Mouse (Mus musculus) T-helper 17 cell (primary cell): Measurements from ENCODE around the gene Trim47.

ENCODE experiments used
- in situ Hi-C, 2 experiments: fragments of 300-600 bp; cut with MboI, MseI; formaldehyde crosslinking; loops; 1 replicate in 1 of 2; 2 replicates in 1 of 2; pipeline ENCODE4 v1.15.1; 2025; ENCODE audit warnings: high pct_unique_total_duplicates in 2 of 2

The Trim47 gene

DNA sequence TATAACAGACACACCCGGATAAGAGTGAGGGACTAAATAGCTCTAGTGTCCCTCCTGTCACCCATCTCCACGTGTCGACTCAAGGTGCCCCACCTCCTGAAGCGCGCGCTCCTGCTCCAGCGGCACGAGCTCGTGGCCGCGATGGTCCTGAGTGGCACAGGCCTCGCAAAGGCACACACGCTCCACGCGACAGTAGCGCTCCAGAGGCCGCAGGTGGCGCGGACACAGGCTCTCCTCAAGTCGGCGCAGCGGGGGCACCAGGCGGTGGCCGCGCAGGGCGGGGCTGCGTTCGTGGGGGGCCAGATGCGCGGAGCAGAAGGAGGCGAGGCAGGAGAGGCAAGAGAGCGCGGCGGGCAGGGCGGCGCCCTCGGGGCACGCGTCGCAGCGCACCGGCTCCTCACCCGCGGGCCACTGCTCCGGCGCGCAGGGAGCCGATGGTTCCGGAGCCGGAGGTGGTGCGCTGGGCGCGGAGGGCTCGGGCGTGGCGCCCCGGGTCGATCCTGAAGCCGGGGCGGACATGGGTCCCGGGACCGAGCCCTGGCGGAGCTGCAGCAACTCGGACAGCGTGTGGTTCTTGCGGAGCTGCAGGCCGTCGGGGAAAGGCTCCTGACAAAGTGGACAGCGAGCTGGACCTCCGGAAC lies 17.4 kb downstream of the Trim47 start:
- in situ Hi-C loops, result no loop called here

DNA sequence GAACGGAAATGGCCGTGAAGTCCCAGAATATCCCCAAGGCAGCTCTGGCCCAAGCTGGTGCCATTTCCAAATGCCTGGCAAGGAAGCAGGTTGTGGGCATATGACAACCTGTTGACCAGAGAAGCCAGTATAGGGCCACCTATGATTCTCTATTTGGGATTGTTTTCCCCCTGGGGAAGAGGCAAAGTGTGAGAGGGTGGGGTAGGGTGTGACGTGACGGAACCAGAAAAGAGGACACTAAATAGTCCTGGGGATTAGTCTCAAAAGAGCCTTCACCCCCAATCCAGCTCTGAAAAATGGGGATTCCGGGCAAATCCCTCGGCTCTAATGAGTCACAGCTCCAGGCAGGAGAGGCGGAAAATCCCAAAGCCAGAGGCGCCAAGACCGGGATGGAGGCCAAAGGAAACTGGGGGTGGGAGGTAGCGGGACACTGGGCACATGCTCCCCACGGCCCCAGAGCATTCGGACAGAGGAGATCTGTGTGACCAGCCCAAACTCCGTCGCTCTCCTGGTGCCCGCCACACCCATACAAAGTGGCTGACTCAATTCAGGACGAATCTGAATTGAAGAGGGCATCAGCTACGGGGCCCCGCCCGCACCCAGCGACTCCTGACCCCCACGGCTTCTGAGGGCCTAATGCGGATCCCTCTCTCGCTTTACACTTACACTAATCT lies 18.4 kb downstream of the Trim47 start:
- in situ Hi-C loops, result no loop called here

DNA sequence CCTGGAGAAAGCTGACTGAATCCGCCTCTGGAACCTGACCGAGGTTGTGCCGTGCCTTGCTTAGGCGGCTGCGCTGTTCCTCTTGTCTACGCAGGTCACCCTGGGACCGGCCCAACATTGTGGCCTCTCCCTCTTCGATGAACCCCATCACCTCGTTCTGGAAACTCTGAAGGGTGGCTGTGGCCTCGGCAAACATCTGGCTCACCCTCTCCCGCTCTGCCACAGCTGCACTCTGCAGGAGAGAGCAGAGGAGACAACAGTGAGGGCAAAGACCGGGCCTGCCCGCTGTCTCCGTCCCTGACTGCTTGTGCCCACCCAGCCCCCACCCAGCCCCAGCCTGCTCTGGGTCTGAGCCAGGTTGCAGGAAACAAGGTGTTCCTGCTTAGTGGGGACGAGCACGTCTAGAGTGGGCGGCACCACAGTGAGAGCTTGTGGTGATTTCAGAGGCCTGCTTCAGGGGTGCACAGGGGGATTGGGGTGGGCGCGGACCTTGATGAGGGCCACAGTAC lies 19.2 kb downstream of the Trim47 start:
- in situ Hi-C loops, result no loop called here

DNA sequence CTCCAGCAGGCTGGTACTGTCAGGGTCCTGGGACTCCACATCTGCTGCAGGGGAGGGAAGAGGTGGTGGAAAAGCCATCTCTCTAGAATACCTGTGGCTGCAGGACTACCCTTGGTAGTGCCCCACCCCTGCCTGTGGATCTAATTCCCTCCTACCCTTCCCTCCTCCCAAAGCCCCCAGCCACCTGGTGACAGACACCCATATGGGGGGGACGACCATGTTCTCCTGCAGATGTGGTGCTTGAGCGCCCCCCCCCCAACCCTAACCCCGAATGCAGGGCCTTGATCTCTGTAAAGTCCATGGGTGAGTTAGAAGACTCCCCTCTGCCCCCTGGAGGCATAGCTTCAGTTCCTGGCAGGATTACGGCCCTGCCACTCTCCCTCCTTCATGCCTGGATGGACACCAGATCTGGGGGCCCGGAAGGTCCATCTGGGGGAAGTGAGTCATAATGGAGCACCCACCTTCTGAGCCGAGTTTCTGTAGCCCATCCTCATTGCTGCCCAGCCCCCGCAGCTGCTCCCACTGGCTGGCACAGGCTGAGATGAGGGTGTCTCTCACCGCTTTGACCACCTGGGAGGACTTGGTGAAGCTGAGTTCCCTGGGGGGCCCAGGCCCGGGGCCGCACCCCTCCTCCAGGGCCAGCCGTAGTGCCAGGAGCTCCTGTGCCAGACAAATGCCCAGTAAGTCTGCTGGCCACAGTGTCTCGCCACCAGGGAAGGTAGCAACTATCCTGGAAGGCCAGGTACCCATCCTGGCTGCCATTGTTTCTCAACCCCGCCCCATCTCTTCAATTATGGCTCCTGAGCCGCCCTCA lies 19.8 kb downstream of the Trim47 start:
- in situ Hi-C loops, result no loop called here

DNA sequence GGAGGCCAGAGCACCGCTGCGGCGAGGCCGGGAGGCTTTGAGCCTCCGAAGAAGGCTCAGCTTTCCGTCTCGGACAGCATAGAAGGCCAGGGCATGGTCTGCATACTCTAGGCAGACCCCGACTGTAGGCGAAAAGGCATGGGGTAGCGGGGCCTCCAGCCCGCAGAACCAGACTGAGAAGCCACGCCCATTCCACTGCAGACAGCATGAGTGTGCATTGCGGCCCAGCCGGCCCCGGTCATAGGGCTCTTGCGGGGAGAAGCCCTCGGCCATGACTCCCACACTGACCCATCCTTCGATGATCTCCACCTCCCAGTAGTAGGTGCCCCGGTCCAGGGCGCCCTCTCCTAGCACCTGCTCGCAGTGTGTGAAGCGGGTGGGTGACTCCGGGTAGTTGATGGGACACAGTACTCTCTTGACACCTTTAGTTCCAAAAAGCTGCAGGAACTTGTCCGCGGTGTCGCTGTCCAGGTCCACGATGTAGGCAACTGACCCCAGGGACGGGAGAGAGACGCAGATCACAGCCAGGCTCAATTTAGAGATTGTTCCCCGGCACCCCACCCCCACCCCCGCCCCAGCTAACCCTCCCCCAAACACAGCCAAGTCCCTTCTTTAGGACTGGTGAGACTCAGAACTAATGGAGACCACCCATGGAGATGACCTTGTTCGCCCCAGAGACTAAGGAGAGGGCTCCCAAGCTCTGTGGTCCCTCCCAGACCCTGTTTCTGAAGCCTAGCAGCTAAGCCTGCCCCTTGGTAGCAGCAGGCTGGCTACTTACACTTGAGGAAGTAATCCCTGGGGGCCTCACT lies 20.7 kb downstream of the Trim47 start:
- in situ Hi-C loops, result no loop called here

DNA sequence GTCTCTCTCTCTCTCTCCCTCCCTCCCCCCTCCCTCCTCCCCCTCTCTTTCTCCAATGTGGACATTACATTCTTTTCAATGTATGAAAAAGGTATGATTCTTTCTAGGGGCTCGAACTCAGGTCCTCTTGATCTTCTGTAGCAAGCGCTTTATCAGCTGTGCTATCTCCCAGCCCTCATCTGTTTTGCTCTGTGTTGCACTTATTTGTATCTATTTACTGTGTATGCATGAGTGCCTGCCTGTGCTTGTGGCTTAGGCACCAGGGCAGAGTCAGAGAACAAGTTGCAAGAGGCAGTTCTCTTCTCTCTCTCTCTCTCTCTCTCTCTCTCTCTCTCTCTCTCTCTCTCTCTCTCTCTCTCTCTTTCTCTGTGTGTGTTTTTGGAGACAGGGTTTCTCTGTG lies 21.9 kb downstream of the Trim47 start:
- in situ Hi-C loops, result no loop called here

DNA sequence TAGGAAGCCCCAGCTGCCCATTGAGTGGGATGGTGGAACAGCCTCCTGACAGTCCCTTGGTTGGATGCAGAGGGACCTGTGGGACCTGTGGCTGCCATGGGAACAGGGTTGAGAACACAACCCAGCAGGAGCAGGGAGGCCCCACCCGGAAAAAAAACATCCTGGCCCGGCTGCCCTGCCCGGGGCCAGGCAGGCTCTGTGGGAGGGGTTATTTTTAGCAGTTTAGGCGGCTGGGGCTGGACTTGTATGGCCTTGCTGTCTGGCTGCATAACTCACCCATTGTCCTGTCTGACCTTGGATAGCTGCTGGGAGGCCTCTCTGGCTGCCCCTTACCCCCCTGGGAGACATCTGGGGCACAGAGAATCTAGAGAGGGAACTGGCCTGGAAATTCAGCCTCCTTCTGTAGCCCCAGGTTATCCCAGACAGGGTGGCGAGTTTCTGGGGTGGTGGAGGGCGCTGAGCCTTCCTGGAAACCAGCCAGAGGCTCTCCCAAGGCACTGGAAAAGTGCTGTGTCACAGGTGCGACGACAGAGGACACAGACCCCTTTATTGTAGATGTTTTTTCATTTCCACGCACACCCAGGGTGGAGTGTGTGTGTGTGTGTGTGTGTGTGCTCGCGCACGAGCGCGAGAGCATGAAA lies 22.9 kb downstream of the Trim47 start:
- in situ Hi-C loops, result no loop called here

DNA sequence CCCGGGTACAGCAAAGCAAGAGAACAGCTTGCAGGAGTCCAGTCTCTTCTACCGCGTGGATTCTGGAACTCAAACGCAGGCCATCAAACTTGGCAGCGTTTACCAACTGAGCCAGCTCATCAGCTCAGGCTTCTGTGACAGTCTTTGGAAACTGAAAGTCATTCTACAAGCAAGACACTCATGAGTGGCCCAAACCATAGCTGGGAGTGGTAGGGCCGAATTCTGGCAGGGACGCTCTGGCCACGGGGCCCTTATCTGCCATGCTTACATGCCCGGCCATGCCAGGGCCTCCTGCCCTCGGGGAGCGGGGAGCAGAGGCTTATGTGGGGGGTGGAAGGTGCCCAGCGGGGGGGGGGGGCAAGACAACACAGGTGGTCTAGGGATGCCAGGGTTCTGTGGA lies 23.4 kb downstream of the Trim47 start:
- in situ Hi-C loops, result no loop called here

DNA sequence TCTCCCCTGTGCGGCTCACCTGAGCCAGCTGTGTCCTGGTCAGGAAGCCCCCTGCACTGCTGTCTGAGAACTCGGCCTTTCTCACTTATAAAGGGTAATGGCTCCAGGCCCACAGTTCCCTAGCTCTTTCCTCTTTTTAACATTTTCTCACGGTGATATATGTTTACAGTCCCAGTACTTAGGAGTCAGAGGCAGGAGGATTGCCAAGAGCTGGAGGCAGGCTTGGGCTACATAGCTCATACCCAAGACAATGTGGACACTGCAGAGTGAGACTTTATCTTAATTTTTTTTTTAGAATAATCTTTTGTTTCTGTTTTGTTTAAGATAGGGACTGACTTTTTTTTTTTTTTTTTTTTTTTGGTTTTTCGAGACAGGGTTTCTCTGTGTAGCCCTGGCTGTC lies 24.5 kb downstream of the Trim47 start:
- in situ Hi-C loops, result no loop called here

DNA sequence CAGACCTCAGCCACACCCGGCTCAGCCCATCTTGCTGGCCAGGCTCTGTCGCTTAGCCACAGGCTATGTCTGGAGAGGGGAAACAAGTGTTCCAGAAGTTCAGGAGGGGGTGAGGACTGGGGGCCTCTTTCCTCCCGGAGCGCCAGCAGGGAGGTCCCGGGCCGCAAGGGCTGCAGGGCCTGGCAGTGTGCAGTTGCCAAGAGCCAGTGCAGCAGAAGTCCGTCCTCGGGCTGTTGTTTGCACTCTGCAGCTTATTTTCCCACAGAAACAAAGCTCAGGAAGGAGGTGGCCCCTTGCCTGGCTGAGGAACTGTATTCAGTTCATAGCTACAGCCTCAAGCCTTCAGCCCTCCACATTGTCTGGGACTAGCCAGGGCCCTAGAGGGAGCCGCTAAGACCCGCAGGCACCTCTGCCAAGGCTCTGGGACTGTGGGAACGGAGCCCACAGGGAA lies 25.1 kb downstream of the Trim47 start:
- in situ Hi-C loops, result no loop called here

DNA sequence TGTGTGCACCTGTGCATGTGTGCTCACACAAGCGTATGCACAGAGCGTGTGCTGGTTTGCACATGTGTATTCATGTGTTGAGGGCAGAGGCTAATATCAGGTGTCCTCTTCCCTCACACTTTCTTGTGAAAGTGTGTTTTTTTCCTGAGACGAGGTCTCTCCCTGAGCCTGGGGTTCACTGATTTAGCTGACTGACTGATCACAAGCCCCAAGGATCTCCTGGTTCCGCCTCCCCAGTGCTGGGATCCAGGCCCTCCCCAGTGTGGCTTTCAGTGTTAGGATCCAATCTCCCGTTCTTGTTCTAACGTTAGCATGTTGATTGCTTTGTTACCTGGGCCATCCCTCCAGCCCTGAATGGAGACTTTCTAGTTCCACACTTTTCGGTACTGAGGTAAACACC lies 26.2 kb downstream of the Trim47 start:
- in situ Hi-C loops, result no loop called here

DNA sequence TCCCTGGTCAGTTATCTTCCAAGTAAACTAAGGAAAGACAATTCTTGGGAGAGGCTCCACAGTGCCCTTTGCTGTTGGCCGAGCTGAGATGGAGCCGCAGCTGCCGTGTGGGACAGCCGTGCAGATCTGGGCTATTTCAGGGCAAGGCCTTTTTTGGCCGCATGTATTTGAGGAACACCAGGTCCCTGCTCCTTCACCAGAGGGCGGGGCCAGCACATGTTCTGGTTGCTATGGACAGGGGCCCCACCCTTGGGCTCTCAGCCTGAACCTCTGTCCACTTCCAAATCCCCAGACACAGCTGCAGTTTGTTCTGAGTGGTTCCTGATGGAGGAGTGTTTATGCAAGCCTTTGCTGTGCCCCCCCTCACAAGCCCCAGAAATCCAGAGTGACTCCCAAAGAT lies 26.6 kb downstream of the Trim47 start:
- in situ Hi-C loops, result no loop called here

DNA sequence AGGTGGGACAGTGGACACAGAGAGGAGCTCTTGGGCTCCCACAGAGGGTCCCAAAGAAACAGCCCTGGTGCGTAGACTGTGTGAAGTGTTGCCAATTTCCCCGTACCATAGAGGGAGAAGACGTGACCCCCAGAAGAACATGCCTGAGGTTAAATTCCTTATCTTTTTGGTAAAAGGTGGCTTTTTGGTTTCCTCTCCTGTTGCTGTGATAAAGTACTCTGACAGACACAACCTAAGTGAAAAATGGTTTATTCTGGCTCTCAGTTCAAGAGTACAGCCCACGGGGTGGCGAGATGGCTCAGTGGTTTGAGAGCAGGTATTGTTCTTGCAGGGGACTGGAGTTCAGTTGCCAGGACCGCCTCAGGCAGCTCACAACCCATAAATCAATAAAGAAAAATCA lies 27.5 kb downstream of the Trim47 start:
- in situ Hi-C loops, result no loop called here

DNA sequence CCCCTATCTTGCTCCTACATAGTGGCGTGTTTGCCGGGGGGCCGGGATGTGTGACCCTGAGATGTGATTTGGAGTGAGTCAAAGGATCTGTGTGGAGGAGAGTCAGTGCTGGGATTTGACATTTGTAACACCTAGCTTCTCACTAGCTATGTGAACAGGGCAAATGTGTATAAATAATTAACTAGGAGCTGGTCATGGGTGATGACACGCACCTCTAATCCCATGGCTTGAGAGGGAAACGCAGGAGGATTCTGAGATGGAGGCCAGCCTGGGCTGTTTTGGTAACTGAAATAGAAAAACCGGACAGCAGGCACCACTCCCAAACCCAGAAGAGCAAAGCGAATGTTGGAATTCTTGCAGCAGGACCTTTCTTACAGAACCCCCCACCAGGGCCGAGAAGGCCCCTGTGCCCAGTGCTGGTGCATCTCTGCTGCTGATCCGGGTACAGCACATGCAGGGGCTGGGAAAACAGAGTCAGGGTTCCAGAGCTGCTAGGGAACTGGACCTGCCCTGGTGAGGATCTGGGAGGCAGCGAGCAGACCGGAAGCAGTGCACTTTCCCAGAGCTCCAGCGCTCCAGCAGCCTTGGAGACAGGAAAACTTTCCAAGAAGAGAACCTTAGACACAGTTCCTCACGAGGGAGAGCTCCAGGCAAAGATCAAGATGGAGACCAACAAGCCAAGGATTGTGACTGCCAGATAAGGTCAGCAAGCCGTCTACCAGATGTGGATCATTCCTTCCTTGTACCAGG lies 28.1 kb downstream of the Trim47 start:
- in situ Hi-C loops, result no loop called here

DNA sequence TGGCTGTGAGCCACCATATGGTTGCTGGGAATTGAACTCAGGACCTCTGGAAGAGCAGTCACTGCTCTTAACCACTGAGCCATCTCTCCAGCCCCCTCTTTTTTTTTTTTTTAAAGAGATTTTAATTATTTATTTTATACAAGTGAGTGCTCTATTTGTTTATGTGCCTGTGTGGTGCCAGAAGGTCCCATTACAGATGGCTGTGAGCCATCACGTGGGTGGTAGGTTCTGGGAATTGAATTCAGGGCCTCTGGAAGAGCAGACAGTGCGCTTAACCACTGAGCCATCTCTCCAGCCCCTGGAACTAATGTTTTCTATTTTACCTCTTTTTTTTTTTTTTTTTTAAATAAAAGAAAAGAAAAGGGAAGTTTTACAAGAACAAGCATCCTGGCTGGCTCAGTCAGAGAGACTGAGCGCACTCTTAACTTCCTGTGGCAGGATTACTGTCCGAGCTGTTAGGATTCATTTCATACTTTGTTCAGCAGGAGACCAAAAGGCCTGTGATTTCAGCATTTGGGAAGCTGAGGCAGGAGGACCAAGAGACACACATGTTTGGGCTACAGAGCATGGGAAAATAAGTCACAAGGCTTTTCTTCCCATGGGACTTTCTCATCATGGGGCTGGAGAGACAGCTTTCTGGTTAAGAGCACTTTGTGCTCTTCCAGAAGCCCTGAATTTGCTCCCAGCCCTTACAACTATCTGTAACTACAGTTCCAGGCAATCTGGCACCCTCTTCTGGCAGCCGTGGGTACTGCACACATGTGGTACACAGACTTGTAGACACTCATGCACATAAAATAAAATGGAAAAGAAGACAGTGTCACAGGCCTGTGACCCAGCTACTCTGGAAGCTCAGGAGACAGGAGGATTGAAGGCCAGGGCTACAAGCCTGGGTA lies 30.5 kb downstream of the Trim47 start:
- in situ Hi-C loops, result no loop called here

DNA sequence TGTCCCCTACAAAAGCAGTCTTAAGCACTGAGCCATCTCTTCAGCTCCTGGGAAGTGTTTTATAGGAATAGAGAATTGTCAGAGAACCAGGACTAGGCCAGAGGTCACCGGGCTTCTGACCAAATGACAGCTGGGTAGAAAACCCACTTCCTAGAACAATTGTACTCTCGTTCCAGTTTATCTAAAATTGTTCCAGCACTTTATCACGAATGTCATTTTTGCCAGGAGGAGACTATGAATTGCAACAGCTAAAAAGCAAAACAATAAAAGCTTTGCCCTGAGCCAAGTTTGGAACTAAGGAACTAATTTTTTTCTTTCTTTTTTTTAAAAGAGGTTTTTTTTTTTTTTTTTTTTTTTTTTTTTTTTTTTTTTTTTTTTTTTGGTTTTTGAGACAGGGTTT lies 31.4 kb downstream of the Trim47 start:
- in situ Hi-C loops, result no loop called here

DNA sequence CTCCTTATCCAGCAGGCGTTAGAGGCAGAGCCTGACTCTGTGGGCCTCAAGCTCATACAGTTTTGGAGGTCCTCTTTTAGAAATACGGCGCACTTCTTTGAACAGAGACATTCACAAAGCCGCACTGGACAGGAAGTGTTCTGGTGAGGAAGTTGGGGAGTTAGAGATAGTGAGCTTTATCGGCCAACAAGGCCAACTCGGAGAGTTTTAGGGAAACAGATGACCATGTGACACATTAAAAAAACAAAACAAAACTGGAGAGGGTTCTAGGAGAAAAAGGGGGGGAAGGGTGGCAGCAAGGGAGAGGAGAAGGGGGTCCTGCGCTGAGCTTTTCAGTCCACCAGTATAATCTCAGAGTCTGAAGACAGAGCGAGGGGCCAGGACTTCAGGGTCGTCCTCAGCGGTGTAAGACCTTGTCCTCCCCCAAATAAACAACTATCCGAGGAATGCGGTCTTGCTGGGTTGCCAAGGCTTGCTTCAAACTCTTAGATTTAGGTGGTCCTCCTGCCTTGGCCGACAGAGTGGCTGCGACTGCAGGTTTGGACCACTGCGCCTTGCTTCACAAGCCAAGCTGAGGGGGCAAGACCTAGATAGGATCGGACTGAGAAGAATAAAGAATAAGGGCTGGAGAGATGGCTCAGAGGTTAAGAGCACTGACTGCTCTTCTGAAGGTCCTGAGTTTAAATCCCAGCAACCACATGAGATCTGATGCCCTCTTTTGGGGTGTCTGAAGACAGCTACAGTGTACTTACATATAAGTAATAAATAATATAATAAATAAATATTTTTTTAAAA lies 33.0 kb downstream of the Trim47 start:
- in situ Hi-C loops, result loop anchor here in 1 of 2 experiments (5.0 kb wide), 1 partner anchor 38 kb away; the partner anchor contains the start of gene Trim65

DNA sequence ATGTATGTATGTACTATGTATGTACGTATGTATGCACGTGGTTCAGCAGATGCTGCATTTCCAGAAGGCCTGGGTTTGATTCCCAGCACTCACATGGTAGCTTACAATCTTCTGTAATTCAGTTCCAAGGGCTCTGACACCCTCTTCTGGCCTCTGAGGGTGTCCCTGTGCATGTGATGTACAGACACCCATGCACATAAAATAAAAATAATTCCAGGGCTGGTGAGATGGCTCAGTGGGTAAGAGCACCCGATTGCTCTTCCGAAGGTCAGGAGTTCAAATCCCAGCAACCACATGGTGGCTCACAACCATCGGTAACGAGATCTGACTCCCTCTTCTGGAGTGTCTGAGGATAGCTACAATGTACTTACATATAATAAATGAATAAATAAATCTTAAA lies 34.1 kb downstream of the Trim47 start:
- in situ Hi-C loops, result loop anchor here in 1 of 2 experiments (5.0 kb wide), 1 partner anchor 39 kb away; the partner anchor contains the start of gene Trim65
